Mouse (Mus musculus): ENCODE data around the gene Creb3l2. TPM values are rescaled to one million over a fixed set of nuclear protein-coding genes. Genes with fewer than 3 reads are reported as not detected.

Gene Creb3l2
- polyA plus RNA-seq, 1 experiment = 6.8 TPM

- WGBS = 88% methylated on average over 3 of the region's 3 CpGs
- H3K27ac ChIP-seq (ENCODE audit: insufficient read depth, low read length) = no peak overlapping the region
- no peaks in the 10 kb centered on the region for H3K27me3 ChIP-seq (ENCODE audit: control insufficient read depth, insufficient read depth, low read length)
- H3K4me1 ChIP-seq (ENCODE audit: control insufficient read depth, insufficient read depth, insufficient read length) = peaks cover 23% of the 10 kb centered on the region
- DNase-seq (ENCODE audit: low read depth in 1 of 2, low spot score in 2 of 2) = no peak
- H3K4me3 ChIP-seq (ENCODE audit: extremely low read depth, insufficient read depth, insufficient read length) = no peak overlapping the region
- H3K36me3 ChIP-seq (ENCODE audit: control insufficient read depth, insufficient read depth, low read length) = no peaks in the 10 kb centered on the region
- TF ChIP-seq CTCF (IDR thresholded peaks at IDR 0.05; ENCODE audit: extremely low read depth, insufficient read depth, insufficient read length, insufficient replicate concordance) (no peak), POLR2A (IDR thresholded peaks at IDR 0.05; ENCODE audit: low read depth, low read length) (no peak)
Observed at GRCm38 (mm10) chr6:37429849-37430470, 12.0 kb downstream of the Creb3l2 start.

GRCm38 (mm10) chr6:37428947-37429346, 13.0 kb downstream of the Creb3l2 start:
- no peaks in the 10 kb centered on the region for H3K27me3 ChIP-seq (ENCODE audit: control insufficient read depth, insufficient read depth, low read length)
- no peak for DNase-seq (ENCODE audit: low read depth in 1 of 2, low spot score in 2 of 2)
- no peak overlapping the region for H3K4me3 ChIP-seq (ENCODE audit: extremely low read depth, insufficient read depth, insufficient read length)
- 88% methylated on average over 8 of the region's 8 CpGs for WGBS
- no peak for TF ChIP-seq CTCF (IDR thresholded peaks at IDR 0.05; ENCODE audit: extremely low read depth, insufficient read depth, insufficient read length, insufficient replicate concordance)
- no peak for TF ChIP-seq POLR2A (IDR thresholded peaks at IDR 0.05; ENCODE audit: low read depth, low read length)
- no peak overlapping the region for H3K27ac ChIP-seq (ENCODE audit: insufficient read depth, low read length)
- H3K4me1 ChIP-seq (ENCODE audit: control insufficient read depth, insufficient read depth, insufficient read length) = peaks cover 23% of the 10 kb centered on the region
- no peaks in the 10 kb centered on the region for H3K36me3 ChIP-seq (ENCODE audit: control insufficient read depth, insufficient read depth, low read length)

GRCm38 (mm10) chr6:37428044-37428443, 13.9 kb downstream of the Creb3l2 start:
- 55% methylated on average over 11 of the region's 11 CpGs for WGBS
- no peak for TF ChIP-seq POLR2A (IDR thresholded peaks at IDR 0.05; ENCODE audit: low read depth, low read length)
- no peak for TF ChIP-seq CTCF (IDR thresholded peaks at IDR 0.05; ENCODE audit: extremely low read depth, insufficient read depth, insufficient read length, insufficient replicate concordance)
- Histone ChIP-seq H3K27me3 (ENCODE audit: control insufficient read depth, insufficient read depth, low read length) (no peaks in the 10 kb centered on the region), H3K4me1 (ENCODE audit: control insufficient read depth, insufficient read depth, insufficient read length) (peaks cover 23% of the 10 kb centered on the region), H3K4me3 (ENCODE audit: extremely low read depth, insufficient read depth, insufficient read length) (no peak overlapping the region), H3K36me3 (ENCODE audit: control insufficient read depth, insufficient read depth, low read length) (no peaks in the 10 kb centered on the region), H3K27ac (ENCODE audit: insufficient read depth, low read length) (no peak overlapping the region)
- DNase-seq (ENCODE audit: low read depth in 1 of 2, low spot score in 2 of 2) = no peak

- peaks cover 23% of the 10 kb centered on the region for H3K4me1 ChIP-seq (ENCODE audit: control insufficient read depth, insufficient read depth, insufficient read length)
- no peaks in the 10 kb centered on the region for H3K36me3 ChIP-seq (ENCODE audit: control insufficient read depth, insufficient read depth, low read length)
- DNase-seq (ENCODE audit: low read depth in 1 of 2, low spot score in 2 of 2) = no peak
- H3K4me3 ChIP-seq (ENCODE audit: extremely low read depth, insufficient read depth, insufficient read length) = no peak overlapping the region
- no peaks in the 10 kb centered on the region for H3K27me3 ChIP-seq (ENCODE audit: control insufficient read depth, insufficient read depth, low read length)
- H3K27ac ChIP-seq (ENCODE audit: insufficient read depth, low read length) = no peak overlapping the region
- TF ChIP-seq POLR2A (IDR thresholded peaks at IDR 0.05; ENCODE audit: low read depth, low read length) = no peak
- WGBS = 38% methylated on average over 2 of the region's 2 CpGs
Observed at GRCm38 (mm10) chr6:37426615-37427014, 15.3 kb downstream of the Creb3l2 start.

GRCm38 (mm10) chr6:37425833-37426232, 16.1 kb downstream of the Creb3l2 start:
- no peak for TF ChIP-seq CTCF (IDR thresholded peaks at IDR 0.05; ENCODE audit: extremely low read depth, insufficient read depth, insufficient read length, insufficient replicate concordance)
- no peak for TF ChIP-seq POLR2A (IDR thresholded peaks at IDR 0.05; ENCODE audit: low read depth, low read length)
- no peak overlapping the region for H3K27ac ChIP-seq (ENCODE audit: insufficient read depth, low read length)
- 74% methylated on average over 3 of the region's 3 CpGs for WGBS

GRCm38 (mm10) chr6:37425075-37425474, 16.9 kb downstream of the Creb3l2 start:
- peaks cover 23% of the 10 kb centered on the region for H3K4me1 ChIP-seq (ENCODE audit: control insufficient read depth, insufficient read depth, insufficient read length)
- no peak for DNase-seq (ENCODE audit: low read depth in 1 of 2, low spot score in 2 of 2)
- H3K27ac ChIP-seq (ENCODE audit: insufficient read depth, low read length) = no peak overlapping the region
- 92% methylated on average over 3 of the region's 3 CpGs for WGBS
- no peak overlapping the region for H3K4me3 ChIP-seq (ENCODE audit: extremely low read depth, insufficient read depth, insufficient read length)
- TF ChIP-seq CTCF (IDR thresholded peaks at IDR 0.05; ENCODE audit: extremely low read depth, insufficient read depth, insufficient read length, insufficient replicate concordance) (no peak), POLR2A (IDR thresholded peaks at IDR 0.05; ENCODE audit: low read depth, low read length) (no peak)
- H3K27me3 ChIP-seq (ENCODE audit: control insufficient read depth, insufficient read depth, low read length) = no peaks in the 10 kb centered on the region
- H3K36me3 ChIP-seq (ENCODE audit: control insufficient read depth, insufficient read depth, low read length) = no peaks in the 10 kb centered on the region

More at GRCm38 (mm10) chr6:37425833-37426232, 16.1 kb downstream of the Creb3l2 start:
- DNase-seq (ENCODE audit: low read depth in 1 of 2, low spot score in 2 of 2) = no peak
- H3K4me3 ChIP-seq (ENCODE audit: extremely low read depth, insufficient read depth, insufficient read length) = no peak overlapping the region
- no peaks in the 10 kb centered on the region for H3K36me3 ChIP-seq (ENCODE audit: control insufficient read depth, insufficient read depth, low read length)
- H3K4me1 ChIP-seq (ENCODE audit: control insufficient read depth, insufficient read depth, insufficient read length) = peaks cover 23% of the 10 kb centered on the region
- H3K27me3 ChIP-seq (ENCODE audit: control insufficient read depth, insufficient read depth, low read length) = no peaks in the 10 kb centered on the region

- no peak overlapping the region for H3K27ac ChIP-seq (ENCODE audit: insufficient read depth, low read length)
- H3K4me1 ChIP-seq (ENCODE audit: control insufficient read depth, insufficient read depth, insufficient read length) = peaks cover 20% of the 10 kb centered on the region
- H3K27me3 ChIP-seq (ENCODE audit: control insufficient read depth, insufficient read depth, low read length) = no peaks in the 10 kb centered on the region
- WGBS = 88% methylated on average over 7 of the region's 7 CpGs
- no peaks in the 10 kb centered on the region for H3K36me3 ChIP-seq (ENCODE audit: control insufficient read depth, insufficient read depth, low read length)
- TF ChIP-seq CTCF (IDR thresholded peaks at IDR 0.05; ENCODE audit: extremely low read depth, insufficient read depth, insufficient read length, insufficient replicate concordance) (no peak), POLR2A (IDR thresholded peaks at IDR 0.05; ENCODE audit: low read depth, low read length) (no peak)
- no peak overlapping the region for H3K4me3 ChIP-seq (ENCODE audit: extremely low read depth, insufficient read depth, insufficient read length)
- no peak for DNase-seq (ENCODE audit: low read depth in 1 of 2, low spot score in 2 of 2)
Observed at GRCm38 (mm10) chr6:37424374-37424773, 17.6 kb downstream of the Creb3l2 start.
